Mouse (Mus musculus) MEL (cell line): Measurements from ENCODE around the gene Usp40. TPM values are rescaled to one million over a fixed set of nuclear protein-coding genes. Genes with fewer than 3 reads are reported as not detected.

Experiments
- polyA plus RNA-seq, 2 experiments: library from polyadenylated mRNA; stranded (reverse) in 1 of 2; unstranded in 1 of 2; fragments of >175 nt in 1 of 2; fragments of >200 nt in 1 of 2; gene quantifications; 2 replicates each; pipeline versions ENCODE4 v1.2.1 to v1.2.4; 2012; ENCODE audit warnings: low replicate concordance in 2 of 2, low read depth in 1 of 2; ENCODE audit not compliant: insufficient read length in 2 of 2, insufficient read depth in 1 of 2, missing spikeins in 1 of 2
- total RNA-seq: library from RNA; depleted of rRNA; stranded (reverse); fragments of 300-350 nt; gene quantifications from 2 replicates; pipeline ENCODE4 v1.2.3, GENCODE M21; 2012; rRNA removed

The Usp40 gene
- total and polyA plus RNA-seq, 3 experiments, result 8.9 to 10.1 TPM; not detected in 1

Other genes with a start within 250 kb of the Usp40 start
- gene Sag, start 204.9 kb downstream of the Usp40 start, total RNA-seq, result 2.5 and 4.3 TPM in 2 replicates
- gene Sag, start 204.9 kb downstream of the Usp40 start, polyA plus RNA-seq, result 1 to 10 TPM in 1 of 2 experiments, not detected in 1; 4.1 TPM
- gene Dgkd, start 155.3 kb downstream of the Usp40 start, total RNA-seq, result 29.5 and 31.8 TPM in 2 replicates
- 100 to 1,000 TPM in 1 of 2 experiments, 10 to 100 TPM in 1; 39.5 to 135 TPM for gene Dgkd, start 155.3 kb downstream of the Usp40 start, polyA plus RNA-seq
- gene Ugt1a10, start 46.8 kb upstream of the Usp40 start, total RNA-seq, result not detected in 2 replicates
- not detected for gene Ugt1a10, start 46.8 kb upstream of the Usp40 start, polyA plus RNA-seq
- gene Ugt1a9, start 62.2 kb upstream of the Usp40 start, total RNA-seq, result not detected in 2 replicates
- not detected for gene Ugt1a9, start 62.2 kb upstream of the Usp40 start, polyA plus RNA-seq
- not detected in 2 replicates for gene Ugt1a8, start 79.3 kb upstream of the Usp40 start, total RNA-seq
- not detected for gene Ugt1a8, start 79.3 kb upstream of the Usp40 start, polyA plus RNA-seq
- gene Ugt1a7c, start 86.5 kb upstream of the Usp40 start, total RNA-seq, result 0.03 TPM in 1 of 2 replicates, not detected in the other
- not detected for gene Ugt1a7c, start 86.5 kb upstream of the Usp40 start, polyA plus RNA-seq
- not detected in 2 replicates for gene Ugt1a6b, start 94.7 kb upstream of the Usp40 start, total RNA-seq
- not detected for gene Ugt1a6b, start 94.7 kb upstream of the Usp40 start, polyA plus RNA-seq
- not detected in 2 replicates for gene Ugt1a6a, start 126.3 kb upstream of the Usp40 start, total RNA-seq
- not detected for gene Ugt1a6a, start 126.3 kb upstream of the Usp40 start, polyA plus RNA-seq
- not detected in 2 replicates for gene Ugt1a5, start 157.5 kb upstream of the Usp40 start, total RNA-seq
- gene Ugt1a5, start 157.5 kb upstream of the Usp40 start, polyA plus RNA-seq, result not detected
- not detected in 2 replicates for gene Ugt1a2, start 192.1 kb upstream of the Usp40 start, total RNA-seq
- not detected for gene Ugt1a2, start 192.1 kb upstream of the Usp40 start, polyA plus RNA-seq
- gene Dnajb3, start 197.2 kb upstream of the Usp40 start, total RNA-seq, result not detected in 2 replicates
- gene Dnajb3, start 197.2 kb upstream of the Usp40 start, polyA plus RNA-seq, result not detected
- gene Ugt1a1, start 203.4 kb upstream of the Usp40 start, total RNA-seq, result not detected in 2 replicates
- not detected for gene Ugt1a1, start 203.4 kb upstream of the Usp40 start, polyA plus RNA-seq
- 0.20 and 0.27 TPM in 2 replicates for gene Mroh2a, start 218.4 kb upstream of the Usp40 start, total RNA-seq
- gene Mroh2a, start 218.4 kb upstream of the Usp40 start, polyA plus RNA-seq, result 1 to 10 TPM in 1 of 2 experiments, not detected in 1; 2.5 TPM